Mouse (Mus musculus): ENCODE measurements around the gene Prkab2. TPM values are rescaled to one million over a fixed set of nuclear protein-coding genes. Genes with fewer than 3 reads are reported as not detected.

The Prkab2 gene
- polyA plus RNA-seq, 1 experiment from 2014 or later = 15.5 TPM

DNA sequence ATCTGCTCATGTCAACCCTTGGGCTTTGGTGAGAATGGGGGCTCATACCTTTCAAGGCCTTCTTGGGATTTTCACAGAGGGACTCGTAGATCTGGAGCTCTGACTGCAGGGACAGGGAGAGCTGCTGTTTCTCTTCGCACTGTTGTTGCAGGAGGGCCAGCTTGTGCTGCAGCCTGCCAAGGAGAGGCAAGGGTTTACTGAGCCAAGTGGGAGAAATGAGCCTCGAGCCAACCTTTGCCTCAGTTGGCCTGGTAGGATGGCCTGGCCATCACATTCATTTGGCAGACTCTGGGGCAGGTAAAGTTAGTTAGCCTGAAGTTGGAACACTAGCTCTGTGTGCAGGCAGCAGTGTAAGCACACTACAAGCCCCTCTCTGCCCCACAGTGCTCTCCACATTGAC lies 41.1 kb downstream of the Prkab2 start:
- no peak overlapping the region for H3K4me3 ChIP-seq
- no peaks in the 10 kb centered on the region for H3K27me3 ChIP-seq
- H3K9me3 ChIP-seq = no peaks in the 10 kb centered on the region
- H3K4me1 ChIP-seq (replicated peaks) = no peaks in the 10 kb centered on the region
- no peak overlapping the region for H3K27ac ChIP-seq (replicated peaks)
- ATAC-seq (ENCODE audit: low FRiP score, low read depth) = no peak
- WGBS = 79% methylated on average over 3 of the region's 3 CpGs
- H3K36me3 ChIP-seq = peaks cover 71% of the 10 kb centered on the region
- no peak overlapping the region for H3K4me2 ChIP-seq
- H3K9ac ChIP-seq = no peak overlapping the region

DNA sequence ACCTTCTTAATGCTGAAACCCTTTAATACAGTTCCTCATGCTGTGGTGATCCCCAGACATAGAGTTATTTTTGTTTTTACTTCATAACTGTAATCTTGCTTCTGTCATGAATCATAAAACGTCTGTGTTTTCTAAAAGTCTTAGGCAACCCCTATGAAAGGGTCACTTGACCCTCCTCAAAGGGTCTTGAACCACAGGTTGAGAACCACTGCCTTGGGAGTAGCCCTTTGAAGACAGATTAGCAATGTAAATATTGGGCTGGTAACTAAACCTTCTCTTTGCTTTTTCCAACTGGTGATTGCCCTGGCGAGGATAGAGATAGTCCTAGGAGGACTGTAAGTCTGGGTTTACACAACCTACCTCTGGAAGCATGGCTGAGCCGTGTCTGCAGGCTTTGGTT lies 43.2 kb downstream of the Prkab2 start:
- no peaks in the 10 kb centered on the region for H3K4me1 ChIP-seq (replicated peaks)
- H3K36me3 ChIP-seq = peaks cover 58% of the 10 kb centered on the region
- WGBS = 65% methylated on average over 3 of the region's 3 CpGs
- no peak overlapping the region for H3K27ac ChIP-seq (replicated peaks)
- H3K4me3 ChIP-seq = no peak overlapping the region
- H3K9ac ChIP-seq = no peak overlapping the region
- H3K9me3 ChIP-seq = no peaks in the 10 kb centered on the region
- H3K27me3 ChIP-seq = no peaks in the 10 kb centered on the region
- no peak for ATAC-seq (ENCODE audit: low FRiP score, low read depth)
- no peak overlapping the region for H3K4me2 ChIP-seq

- Histone ChIP-seq H3K27ac (replicated peaks) (no peak overlapping the region), H3K9me3 (no peaks in the 10 kb centered on the region), H3K27me3 (no peaks in the 10 kb centered on the region), H3K9ac (no peak overlapping the region), H3K36me3 (peaks cover 51% of the 10 kb centered on the region), H3K4me3 (no peak overlapping the region), H3K4me1 (replicated peaks) (no peaks in the 10 kb centered on the region), H3K4me2 (no peak overlapping the region)
- no peak for ATAC-seq (ENCODE audit: low FRiP score, low read depth)
- 95% methylated on average over 11 of the region's 11 CpGs for WGBS
These were observed 44.6 kb downstream of the Prkab2 start for GRCm38 (mm10) chr3:97702448-97703080.

DNA sequence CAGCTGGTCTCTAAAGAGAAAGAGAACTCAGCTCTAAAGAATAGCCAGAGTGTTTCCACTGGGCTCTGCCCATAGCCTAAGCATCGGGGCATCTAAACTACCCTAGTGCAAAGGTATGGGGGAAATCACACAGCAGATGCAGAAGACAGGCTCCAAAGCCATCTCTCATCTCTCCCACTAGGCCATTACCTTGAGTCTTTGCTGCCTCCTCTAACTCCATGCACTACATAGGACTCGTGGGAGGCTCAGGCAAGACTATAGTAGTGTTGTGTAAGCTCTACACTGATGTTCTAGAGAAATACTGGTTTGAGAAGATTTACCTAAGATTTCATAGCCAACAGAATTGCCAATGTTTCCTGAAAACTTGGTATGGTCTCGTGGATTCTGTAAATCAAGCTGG lies 47.5 kb downstream of the Prkab2 start:
- Histone ChIP-seq H3K9ac (no peak overlapping the region), H3K27ac (replicated peaks) (no peak overlapping the region), H3K4me2 (no peak overlapping the region), H3K9me3 (no peaks in the 10 kb centered on the region), H3K4me1 (replicated peaks) (no peaks in the 10 kb centered on the region), H3K4me3 (no peak overlapping the region), H3K36me3 (peaks cover 46% of the 10 kb centered on the region), H3K27me3 (no peaks in the 10 kb centered on the region)
- 84% methylated on average over 3 of the region's 3 CpGs for WGBS
- ATAC-seq (ENCODE audit: low FRiP score, low read depth) = no peak

- Histone ChIP-seq H3K4me2 (no peak overlapping the region), H3K27ac (replicated peaks) (no peak overlapping the region), H3K4me3 (no peak overlapping the region), H3K9me3 (no peaks in the 10 kb centered on the region), H3K4me1 (replicated peaks) (no peaks in the 10 kb centered on the region), H3K36me3 (peaks cover 49% of the 10 kb centered on the region), H3K27me3 (no peaks in the 10 kb centered on the region), H3K9ac (no peak overlapping the region)
- ATAC-seq (ENCODE audit: low FRiP score, low read depth) = no peak
- 85% methylated on average over 4 of the region's 4 CpGs for WGBS
These were observed 48.6 kb downstream of the Prkab2 start for GRCm38 (mm10) chr3:97706561-97706960.

DNA sequence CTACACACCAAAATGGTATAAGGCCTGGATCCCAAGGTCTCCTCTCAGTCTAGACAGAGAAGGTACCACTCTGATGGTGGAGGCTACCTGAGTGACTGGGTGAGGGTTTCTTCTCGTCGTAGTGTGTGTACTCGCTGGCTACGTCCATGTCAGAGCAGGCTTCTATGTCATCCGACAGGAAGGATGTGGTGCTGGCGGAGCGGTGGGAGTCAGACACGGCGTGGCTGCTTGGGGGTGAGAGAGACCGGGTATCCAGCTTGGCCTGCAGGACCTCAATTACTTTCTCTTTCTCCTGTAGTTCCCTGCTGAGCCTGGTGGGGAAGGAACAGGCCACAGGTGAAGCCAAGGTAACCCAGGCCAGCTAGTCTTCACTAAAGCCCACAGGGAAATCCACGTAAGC lies 52.1 kb downstream of the Prkab2 start:
- Histone ChIP-seq H3K27ac (replicated peaks) (no peak overlapping the region), H3K4me1 (replicated peaks) (no peaks in the 10 kb centered on the region), H3K4me3 (no peak overlapping the region), H3K4me2 (no peak overlapping the region), H3K9me3 (no peaks in the 10 kb centered on the region), H3K36me3 (peaks cover 46% of the 10 kb centered on the region), H3K27me3 (no peaks in the 10 kb centered on the region), H3K9ac (no peak overlapping the region)
- no peak for ATAC-seq (ENCODE audit: low FRiP score, low read depth)
- 90% methylated on average over 11 of the region's 11 CpGs for WGBS

DNA sequence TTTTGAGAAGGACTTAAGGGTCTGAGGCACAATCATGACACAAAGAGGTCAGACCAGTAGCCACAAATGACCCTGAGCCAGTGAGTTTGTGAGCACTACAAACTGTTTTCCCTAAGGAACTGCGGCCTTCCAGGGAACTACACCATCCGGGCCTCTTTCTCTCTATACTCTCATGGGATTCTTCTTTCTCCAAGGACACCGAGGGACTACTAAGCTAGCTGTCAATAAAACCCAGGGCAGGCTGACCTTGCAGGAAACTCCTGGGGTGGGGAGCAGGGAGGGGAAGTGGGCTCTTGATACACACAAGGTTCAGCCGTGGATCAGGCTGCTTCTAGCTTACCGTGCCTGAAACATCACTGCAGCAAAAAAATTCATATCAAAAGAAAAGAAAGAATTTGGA lies 52.9 kb downstream of the Prkab2 start:
- H3K36me3 ChIP-seq = peaks cover 47% of the 10 kb centered on the region
- H3K4me3 ChIP-seq = no peak overlapping the region
- ATAC-seq (ENCODE audit: low FRiP score, low read depth) = no peak
- H3K9ac ChIP-seq = no peak overlapping the region
- no peaks in the 10 kb centered on the region for H3K4me1 ChIP-seq (replicated peaks)
- no peaks in the 10 kb centered on the region for H3K27me3 ChIP-seq
- 59% methylated on average over 5 of the region's 5 CpGs for WGBS
- no peaks in the 10 kb centered on the region for H3K9me3 ChIP-seq
- no peak overlapping the region for H3K4me2 ChIP-seq
- H3K27ac ChIP-seq (replicated peaks) = no peak overlapping the region

DNA sequence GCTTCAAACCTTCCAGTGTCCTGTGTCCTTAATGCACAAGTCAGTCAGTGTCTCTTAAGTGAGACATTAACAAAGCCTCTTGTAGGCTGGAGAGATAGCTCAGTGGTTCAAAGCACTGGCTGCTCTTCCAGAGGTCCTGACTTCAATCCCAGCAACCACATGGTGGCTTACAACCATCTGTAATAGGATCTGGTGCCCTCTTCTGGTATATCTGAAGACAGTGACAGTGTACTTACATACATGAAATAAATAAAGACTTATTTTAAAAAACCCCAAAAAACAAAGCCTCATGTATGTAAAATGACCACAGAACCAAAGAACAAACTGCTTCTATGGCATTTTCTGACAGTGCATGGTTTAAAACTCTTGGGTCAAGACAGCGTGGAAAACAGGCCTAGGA lies 57.9 kb downstream of the Prkab2 start:
- Histone ChIP-seq H3K36me3 (peaks cover 55% of the 10 kb centered on the region), H3K9ac (no peak overlapping the region), H3K4me3 (no peak overlapping the region), H3K4me1 (replicated peaks) (no peaks in the 10 kb centered on the region), H3K27ac (replicated peaks) (no peak overlapping the region), H3K9me3 (no peaks in the 10 kb centered on the region), H3K27me3 (no peaks in the 10 kb centered on the region), H3K4me2 (no peak overlapping the region)
- WGBS = 91% methylated on average over 1 of the region's 1 CpGs
- ATAC-seq (ENCODE audit: low FRiP score, low read depth) = no peak

GRCm38 (mm10) chr3:97719116-97719515 lies 61.1 kb downstream of the Prkab2 start:
- no peaks in the 10 kb centered on the region for H3K27me3 ChIP-seq
- ATAC-seq (ENCODE audit: low FRiP score, low read depth) = no peak
- H3K4me3 ChIP-seq = no peak overlapping the region
- 87% methylated on average over 9 of the region's 9 CpGs for WGBS
- no peak overlapping the region for H3K4me2 ChIP-seq
- H3K9me3 ChIP-seq = 0 out of 2 replicates have a peak, but pooled peaks cover 5% of the 10 kb centered on the region
- no peak overlapping the region for H3K27ac ChIP-seq (replicated peaks)
- peaks cover 59% of the 10 kb centered on the region for H3K36me3 ChIP-seq
- H3K4me1 ChIP-seq (replicated peaks) = no peaks in the 10 kb centered on the region
- H3K9ac ChIP-seq = no peak overlapping the region

Small RNA genes lying within 50 kb of the gene (microRNA-seq; reads per million reads assigned to microRNA genes)
- not detected for gene Mir7225

Other genes with a start within 250 kb of the Prkab2 start
- gene Olfr1402, start 236.2 kb upstream of the Prkab2 start, polyA plus RNA-seq (2015; fragmentation: Nextera tagmentation; extraction: Ambion mirVana) = not detected in 2 replicates
- gene Chd1l, start 48.0 kb upstream of the Prkab2 start, polyA plus RNA-seq (2015; fragmentation: Nextera tagmentation; extraction: Ambion mirVana) = 6.3 and 6.7 TPM in 2 replicates
- gene Fmo5, start 29.4 kb upstream of the Prkab2 start, polyA plus RNA-seq (2015; fragmentation: Nextera tagmentation; extraction: Ambion mirVana) = 0.62 and 1.2 TPM in 2 replicates
- gene Gm17651, start 16.5 kb downstream of the Prkab2 start, polyA plus RNA-seq (2015; fragmentation: Nextera tagmentation; extraction: Ambion mirVana) = not detected in 2 replicates
- 62.3 and 66.1 TPM in 2 replicates for gene Pde4dip, start 230.5 kb downstream of the Prkab2 start, polyA plus RNA-seq (2015; fragmentation: Nextera tagmentation; extraction: Ambion mirVana)
- 94.6 and 96.4 TPM in 2 replicates for gene Sec22b, start 243.0 kb downstream of the Prkab2 start, polyA plus RNA-seq (2015; fragmentation: Nextera tagmentation; extraction: Ambion mirVana)